9 mouse cellular contexts compared by ENCODE assay signal in genomic region chr1:93063694-93064093, GRCm38 (mm10). TPM values are rescaled to one million over a fixed set of nuclear protein-coding genes. Genes with fewer than 3 reads are reported as not detected.
DNase-seq lines count a peak whose midpoint lies in the region; ATAC-seq and TF ChIP-seq lines count a peak whose summit lies in the region.
"Had no signal": no experiment of that assay in that cellular context is flagged by ENCODE, and none has a peak within 500 bp of the region (broad histone marks: within the 10 kb centered on the region; RNA-seq: fewer than 3 reads in every experiment).

No protein-coding gene starts in this region.

- no peaks in the 10 kb centered on the region for H3K36me3 ChIP-seq in intestine, embryonic 14.5 days (ENCODE audit: control insufficient read depth, insufficient read depth, low read length)
- no peaks in the 10 kb centered on the region for H3K36me3 ChIP-seq in intestine, postnatal 0 days (ENCODE audit: control insufficient read depth, insufficient read depth)

- 0 out of 2 replicates have a peak, but pooled peaks have one; percentile 15 for ATAC-seq in intestine, embryonic 14.5 days (replicated peaks; ENCODE audit: low FRiP score, low TSS enrichment, low read depth)
- ATAC-seq in intestine, postnatal 0 days: no peak
- ATAC-seq in activated CD4-positive, CD25-positive, alpha-beta regulatory T cell, adult 4 months: no peak
- ATAC-seq: midbrain, embryonic 16.5 days had no signal

- H3K9ac ChIP-seq in intestine, embryonic 14.5 days (ENCODE audit: low read length): no peak overlapping the region
- H3K9ac ChIP-seq in intestine, postnatal 0 days (ENCODE audit: low read depth, low read length): no peak overlapping the region

- no peaks in the 10 kb centered on the region for H3K27me3 ChIP-seq in intestine, embryonic 14.5 days (replicated peaks; ENCODE audit: control insufficient read depth, insufficient read depth, low read length)
- no peaks in the 10 kb centered on the region for H3K27me3 ChIP-seq in intestine, postnatal 0 days (replicated peaks; ENCODE audit: control insufficient read depth, insufficient read depth, low read length)

- TF ChIP-seq CTCF in intestine, postnatal 0 days (IDR thresholded peaks at IDR 0.05; ENCODE audit: low read depth): no peak
- no peak for TF ChIP-seq CTCF in brain, embryonic 14.5 days (IDR thresholded peaks at IDR 0.05; ENCODE audit: borderline replicate concordance, extremely low read depth, insufficient read depth, insufficient read length)
- TF ChIP-seq CTCF in lung, adult 2 months (IDR thresholded peaks at IDR 0.05; ENCODE audit: insufficient read depth, low read length): no peak

- peak; percentile 58 for DNase-seq in intestine, embryonic 14.5 days (ENCODE audit: low spot score)
- peak; percentile 87 to 93 for DNase-seq in adrenal gland, adult (ENCODE audit: inconsistent age in 2 of 2, low spot score in 1 of 2)
- DNase-seq in brain, embryonic 14.5 days (ENCODE audit: low read depth): peak; percentile 70
- peak; percentile 10 for DNase-seq in lung, adult 2 months
- no peak for DNase-seq in spleen, adult 12 weeks (ENCODE audit: low spot score)
- DNase-seq in embryo, embryonic 11 days: no peak

- no peak overlapping the region for H3K4me2 ChIP-seq in intestine, embryonic 14.5 days (ENCODE audit: low read length)
- H3K4me2 ChIP-seq in intestine, postnatal 0 days (replicated peaks; ENCODE audit: low read depth): no peak overlapping the region

- WGBS in intestine, embryonic 14.5 days: 44% methylated on average over 5 of the region's 5 CpGs
- WGBS in intestine, postnatal 0 days: 49% methylated on average over 5 of the region's 5 CpGs
- WGBS in lung, adult 2 months: 31% methylated on average over 5 of the region's 5 CpGs

- no peak overlapping the region for H3K4me3 ChIP-seq in intestine, embryonic 14.5 days (ENCODE audit: low read depth, low read length)
- no peak overlapping the region for H3K4me3 ChIP-seq in intestine, postnatal 0 days (ENCODE audit: low read depth, low read length)
- no peak overlapping the region for H3K4me3 ChIP-seq in lung, adult 2 months (replicated peaks; ENCODE audit: extremely low read depth, low read depth, low read length)

- no peak overlapping the region for H3K27ac ChIP-seq in intestine, embryonic 14.5 days (ENCODE audit: low read depth)
- H3K27ac ChIP-seq in intestine, postnatal 0 days (ENCODE audit: low read depth, low read length): no peak overlapping the region

- H3K4me1 ChIP-seq in intestine, embryonic 14.5 days (replicated peaks; ENCODE audit: control insufficient read depth, insufficient read depth, low read length): no peaks in the 10 kb centered on the region; the same call in 1 of the 2 replicates
- H3K4me1 ChIP-seq in intestine, postnatal 0 days (replicated peaks; ENCODE audit: control insufficient read depth, insufficient read depth, low read length): no peaks in the 10 kb centered on the region
- H3K4me1 ChIP-seq in lung, adult 2 months (ENCODE audit: control insufficient read depth, insufficient read depth, low read length): peaks cover 5% of the 10 kb centered on the region; the same call in 1 of the 2 replicates

- TF ChIP-seq POLR2A in brain, embryonic 14.5 days (IDR thresholded peaks at IDR 0.05; ENCODE audit: borderline replicate concordance, extremely low read depth, insufficient read depth, insufficient read length, poor library complexity, severe bottlenecking): no peak
- TF ChIP-seq POLR2A in lung, adult 2 months (IDR thresholded peaks at IDR 0.05; ENCODE audit: borderline replicate concordance, extremely low read depth, low read depth, low read length): no peak

- H3K9me3 ChIP-seq in intestine, embryonic 14.5 days (ENCODE audit: control insufficient read depth, low read length): no peaks in the 10 kb centered on the region
- no peaks in the 10 kb centered on the region for H3K9me3 ChIP-seq in intestine, postnatal 0 days (ENCODE audit: control insufficient read depth)

RNA-seq across cellular contexts. Expression of gene Kif1a, which starts 38.1 kb away (rescaled TPM):
- polyA plus RNA-seq in intestine, embryonic 14.5 days (2014; fragmentation: Nextera tagmentation; extraction: Ambion mirVana): 15.8 and 16.7 TPM in 2 replicates
- polyA plus RNA-seq in intestine, postnatal 0 days (2015; fragmentation: Nextera tagmentation; extraction: Ambion mirVana): 7.7 and 8.3 TPM in 2 replicates
- polyA plus RNA-seq in brain, embryonic 14.5 days (2012; rRNA removed): 117 and 213 TPM in 2 replicates
- polyA plus RNA-seq in lung, adult 2 months (2012; rRNA removed): 2.0 and 2.7 TPM in 2 replicates
- polyA plus RNA-seq in activated CD4-positive, CD25-positive, alpha-beta regulatory T cell, adult 4 months (2017; shearing (Covaris generic)): not detected

RNA-seq across cellular contexts. Expression of gene Aqp12, which starts 57.6 kb away (rescaled TPM):
- 0.16 TPM in 1 of 2 replicates, not detected in the other for polyA plus RNA-seq in intestine, embryonic 14.5 days (2014; fragmentation: Nextera tagmentation; extraction: Ambion mirVana)
- 0.13 and 0.17 TPM in 2 replicates for polyA plus RNA-seq in intestine, postnatal 0 days (2015; fragmentation: Nextera tagmentation; extraction: Ambion mirVana)
- polyA plus RNA-seq in brain, embryonic 14.5 days (2012; rRNA removed): not detected in 2 replicates
- polyA plus RNA-seq in lung, adult 2 months (2012; rRNA removed): 0.14 TPM in 1 of 2 replicates, not detected in the other
- polyA plus RNA-seq in activated CD4-positive, CD25-positive, alpha-beta regulatory T cell, adult 4 months (2017; shearing (Covaris generic)): not detected
- polyA plus RNA-seq: midbrain, embryonic 16.5 days had no signal

Comparison
In these comparisons a context has a peak if more than half of its experiments do, and no peak if none do; other contexts are left out.
1. DNase-seq: peak in intestine, embryonic 14.5 days (single experiment), adrenal gland, adult (2 of 2), brain, embryonic 14.5 days (single experiment) and lung, adult 2 months (single experiment); none in spleen, adult 12 weeks (single experiment) and embryo, embryonic 11 days (single experiment).